Mouse (Mus musculus): Measurements from ENCODE around the gene Enpp7.

- no peak for TF ChIP-seq GATA1 (IDR thresholded peaks at IDR 0.05; ENCODE audit: borderline replicate concordance, low read length)
- no peak for TF ChIP-seq FLI1 (IDR thresholded peaks at IDR 0.05; ENCODE audit: low read length)
Measured at GRCm38 (mm10) chr11:118963926-118964325, 24.1 kb upstream of the Enpp7 start.
